Mouse (Mus musculus) left cerebral cortex, adult 18-20 months (tissue): Measurements from ENCODE around the gene Cachd1. TPM values are rescaled to one million over a fixed set of nuclear protein-coding genes. Genes with fewer than 3 reads are reported as not detected.
A peak's percentile ranks its signal among the peaks of the same experiment; 100 is the strongest.

Source experiments
- DNase-seq, 2 experiments: peaks; one replicate each; pipeline ENCODE4 v3.0.0; 2021 to 2022; ENCODE audit warnings: low spot score in 2 of 2, mixed read lengths in 1 of 2
- total RNA-seq, 2 experiments: library from RNA; stranded (reverse); gene quantifications; 2 replicates each; pipeline ENCODE4 v1.2.3; 2021

Cachd1 gene
- total RNA-seq, 2 experiments from 2014 or later, result 9.9 to 16.4 TPM

- DNase-seq, result no peak
Observed at GRCm38 (mm10) chr4:100977522-100977921, 201.0 kb downstream of the Cachd1 start.

- no peak for DNase-seq
Observed at GRCm38 (mm10) chr4:100987187-100987586, 210.7 kb downstream of the Cachd1 start.

GRCm38 (mm10) chr4:100988231-100988799 is 211.8 kb downstream of the Cachd1 start:
- DNase-seq, result peak; percentile 26 to 32

GRCm38 (mm10) chr4:100990996-100991395 is 214.5 kb downstream of the Cachd1 start:
- no peak for DNase-seq

GRCm38 (mm10) chr4:100992086-100992485 is 215.6 kb downstream of the Cachd1 start:
- DNase-seq, result no peak

GRCm38 (mm10) chr4:100994442-100995255 is 218.2 kb downstream of the Cachd1 start:
- no peak for DNase-seq

- DNase-seq, result no peak
Observed at GRCm38 (mm10) chr4:100995617-100996016, 219.1 kb downstream of the Cachd1 start.

- no peak for DNase-seq
Observed at GRCm38 (mm10) chr4:100996060-100996651, 219.7 kb downstream of the Cachd1 start.

- peak; percentile 63 to 70 for DNase-seq
Observed at GRCm38 (mm10) chr4:100998145-100998544, 221.7 kb downstream of the Cachd1 start.

- no peak for DNase-seq
Observed at GRCm38 (mm10) chr4:100998906-100999305, 222.4 kb downstream of the Cachd1 start.

- no peak for DNase-seq
Observed at GRCm38 (mm10) chr4:101000622-101001021, 224.1 kb downstream of the Cachd1 start.

GRCm38 (mm10) chr4:101001073-101001472 is 224.6 kb downstream of the Cachd1 start:
- no peak for DNase-seq

GRCm38 (mm10) chr4:101002961-101003360 is 226.5 kb downstream of the Cachd1 start:
- DNase-seq, result no peak

GRCm38 (mm10) chr4:101008362-101008769 is 231.9 kb downstream of the Cachd1 start:
- DNase-seq, result no peak

- DNase-seq, result no peak
Observed at GRCm38 (mm10) chr4:101009092-101009491, 232.6 kb downstream of the Cachd1 start.

GRCm38 (mm10) chr4:101017806-101018205 is 241.3 kb downstream of the Cachd1 start:
- DNase-seq, result no peak

- no peak for DNase-seq
Observed at GRCm38 (mm10) chr4:101020596-101020995, 244.1 kb downstream of the Cachd1 start, which contains the start of gene Gm10577. Gene Gm10577, minus strand, starts transcription at chr4:101020696.

GRCm38 (mm10) chr4:101026566-101026965 is 250.1 kb downstream of the Cachd1 start:
- DNase-seq, result peak; percentile 12 to 28

GRCm38 (mm10) chr4:101026995-101027394 is 250.5 kb downstream of the Cachd1 start:
- peak in 1 of 2 experiments; percentile 11 for DNase-seq

GRCm38 (mm10) chr4:101027852-101028411 is 251.5 kb downstream of the Cachd1 start:
- no peak for DNase-seq

- no peak for DNase-seq
Observed at GRCm38 (mm10) chr4:101033047-101033446, 256.6 kb downstream of the Cachd1 start.

GRCm38 (mm10) chr4:101035131-101035530 is 258.7 kb downstream of the Cachd1 start:
- DNase-seq, result no peak
